Mouse (Mus musculus) heart, embryonic 16.5 days (tissue): ENCODE measurements around the gene AA792892. TPM values are rescaled to one million over a fixed set of nuclear protein-coding genes. Genes with fewer than 3 reads are reported as not detected.
"Not testable (repeated sequence)": the region's sequence is repeated elsewhere in the genome, so short reads cannot be mapped to it uniquely, and the experiment has no call there.

ENCODE experiments used
- ATAC-seq: fragments of 200-750 bp; cut with Nextera tagmentation; replicated peaks from 2 replicates; pipeline ENCODE4 v1.8.0; 2017; ENCODE audit warnings: moderate number of reproducible peaks; ENCODE audit not compliant: insufficient read depth, low FRiP score; ENCODE audit errors: extremely low read depth
- H3K27ac ChIP-seq: fragments of 300-500 bp; sonication (generic); 2 replicates; pipeline ENCODE4 v1.5.1; 2014; ENCODE audit warnings: mild to moderate bottlenecking, low read length, control low read depth, moderate library complexity
- H3K27me3 ChIP-seq: fragments of 300-500 bp; sonication (generic); 2 replicates; pipeline ENCODE4 v1.6.1; 2014; ENCODE audit warnings: low read length, mixed read lengths; ENCODE audit not compliant: control insufficient read depth, insufficient read depth
- H3K36me3 ChIP-seq: fragments of 300-500 bp; sonication (generic); 2 replicates; pipeline ENCODE4 v1.6.1; 2014; ENCODE audit not compliant: control insufficient read depth, insufficient read depth
- H3K4me1 ChIP-seq: fragments of 300-500 bp; sonication (generic); 2 replicates; pipeline ENCODE4 v1.6.1; 2014; ENCODE audit warnings: low read length, mixed read lengths; ENCODE audit not compliant: control insufficient read depth, insufficient read depth
- H3K4me2 ChIP-seq: fragments of 300-500 bp; sonication (generic); 2 replicates; pipeline ENCODE4 v1.6.1; 2014; ENCODE audit warnings: low read depth, mild to moderate bottlenecking, control low read depth, low read length
- H3K4me3 ChIP-seq: fragments of 300-500 bp; sonication (generic); 2 replicates; pipeline ENCODE4 v1.5.1; 2014; ENCODE audit warnings: mild to moderate bottlenecking, control low read depth, low read length
- H3K9ac ChIP-seq: fragments of 300-500 bp; sonication (generic); 2 replicates; pipeline ENCODE4 v1.6.1; 2014; ENCODE audit warnings: low read length, control low read depth
- H3K9me3 ChIP-seq: fragments of 300-500 bp; sonication (generic); replicated peaks from 2 replicates; pipeline ENCODE4 v1.6.1; 2016; ENCODE audit warnings: low read length; ENCODE audit not compliant: control insufficient read depth
- WGBS: fragments of 180-500 bp; shearing (Covaris S2); extraction: QIAGEN DNeasy Blood & Tissue Kit; methylation state at CpG from one replicate; pipeline ENCODE4 v1.1.7; 2014; 5-methylcytosine and 5-hydroxymethylcytosine counted together
- polyA plus RNA-seq: library from polyadenylated mRNA; unstranded; fragments of >200 nt; fragmentation: Nextera tagmentation; extraction: Ambion mirVana; gene quantifications from 2 replicates; pipeline ENCODE4 v1.2.1, GENCODE M21; 2015

The AA792892 gene
- polyA plus RNA-seq = not detected in 2 replicates

GRCm38 (mm10) chr5:94339449-94339848 is at the start of gene AA792892:
AA792892 (plus strand) TSS chr5:94339749.
- ATAC-seq, H3K9ac ChIP-seq, H3K4me3 ChIP-seq, H3K4me1 ChIP-seq, H3K4me2 ChIP-seq, H3K36me3 ChIP-seq, H3K9me3 ChIP-seq, H3K27me3 ChIP-seq, H3K27ac ChIP-seq: not testable (repeated sequence)
- no CpG with 5 or more reads among the region's 2 CpGs for WGBS

- H3K9me3 ChIP-seq, H3K4me2 ChIP-seq, H3K4me1 ChIP-seq, H3K4me3 ChIP-seq, H3K9ac ChIP-seq, H3K36me3 ChIP-seq, ATAC-seq, H3K27ac ChIP-seq, H3K27me3 ChIP-seq: not testable (repeated sequence)
- WGBS = 68% methylated on average over 1 of the region's 1 CpGs
These were observed 32.9 kb upstream of the AA792892 start, which contains the start of gene A430089I19Rik for GRCm38 (mm10) chr5:94306696-94307095. A430089I19Rik (minus strand) TSS chr5:94306796.

GRCm38 (mm10) chr5:94314135-94314534 is 25.4 kb upstream of the AA792892 start, which contains the start of gene Gm6502:
Gm6502 (plus strand) TSS chr5:94314435.
- not testable (repeated sequence) for H3K9me3 ChIP-seq, H3K27me3 ChIP-seq, ATAC-seq, H3K4me3 ChIP-seq, H3K27ac ChIP-seq, H3K36me3 ChIP-seq, H3K9ac ChIP-seq, H3K4me1 ChIP-seq, H3K4me2 ChIP-seq
- no CpG with 5 or more reads among the region's 2 CpGs for WGBS

Other genes starting within 250 kb of the AA792892 start
- gene Gm3106, start 121.7 kb upstream of the AA792892 start, polyA plus RNA-seq = not detected in 2 replicates
- not detected in 2 replicates for gene A430089I19Rik, start 33.0 kb upstream of the AA792892 start, polyA plus RNA-seq
- gene Gm6502, start 25.3 kb upstream of the AA792892 start, polyA plus RNA-seq = not detected in 2 replicates
- not detected in 2 replicates for gene Gm7682, start 106.0 kb downstream of the AA792892 start, polyA plus RNA-seq
- not detected in 2 replicates for gene Gm3139, start 186.5 kb downstream of the AA792892 start, polyA plus RNA-seq